Mouse (Mus musculus) forebrain, embryonic 11.5 days (tissue): ENCODE measurements around the gene Arl11. TPM values are rescaled to one million over a fixed set of nuclear protein-coding genes. Genes with fewer than 3 reads are reported as not detected.

ENCODE experiments used
- ATAC-seq: fragments of 200-750 bp; cut with Nextera tagmentation; replicated peaks from 2 replicates; pipeline ENCODE4 v1.8.0; 2017; ENCODE audit warnings: moderate TSS enrichment; ENCODE audit not compliant: low FRiP score
- DNase-seq: peaks from one replicate; pipeline ENCODE4 v3.0.0-alpha.2; 2017; ENCODE audit warnings: low spot score
- H3K27ac ChIP-seq: fragments of 300-500 bp; sonication (generic); 2 replicates; pipeline ENCODE4 v1.5.1; 2014; ENCODE audit warnings: low read depth, low read length
- H3K27me3 ChIP-seq: fragments of 300-500 bp; sonication (generic); 2 replicates; pipeline ENCODE4 v1.6.1; 2014; ENCODE audit warnings: mild to moderate bottlenecking, low read length, mixed read lengths; ENCODE audit not compliant: control insufficient read depth, insufficient read depth
- H3K36me3 ChIP-seq: fragments of 300-500 bp; sonication (generic); 2 replicates; pipeline ENCODE4 v1.6.1; 2014; ENCODE audit warnings: mild to moderate bottlenecking, low read length, moderate library complexity, mixed read lengths; ENCODE audit not compliant: control insufficient read depth, insufficient read depth
- H3K4me1 ChIP-seq: fragments of 300-500 bp; sonication (generic); replicated peaks from 2 replicates; pipeline ENCODE4 v1.6.1; 2014; ENCODE audit warnings: low read length, mixed read lengths; ENCODE audit not compliant: control insufficient read depth, insufficient read depth
- H3K4me2 ChIP-seq: fragments of 300-500 bp; sonication (generic); 2 replicates; pipeline ENCODE4 v1.6.1; 2014; ENCODE audit warnings: low read depth, mild to moderate bottlenecking, low read length, moderate library complexity, mixed read lengths; ENCODE audit not compliant: severe bottlenecking
- H3K4me3 ChIP-seq: fragments of 300-500 bp; sonication (generic); 2 replicates; pipeline ENCODE4 v1.5.1; 2014; ENCODE audit warnings: low read depth, low read length
- H3K9ac ChIP-seq: fragments of 300-500 bp; sonication (generic); 2 replicates; pipeline ENCODE4 v1.6.1; 2014; ENCODE audit warnings: low read length
- H3K9me3 ChIP-seq: fragments of 300-500 bp; sonication (generic); 2 replicates; pipeline ENCODE4 v1.6.1; 2016; ENCODE audit warnings: low read length, mixed read lengths; ENCODE audit not compliant: control insufficient read depth
- WGBS: fragments of 180-500 bp; shearing (Covaris S2); extraction: QIAGEN DNeasy Blood & Tissue Kit; methylation state at CpG from one replicate; pipeline ENCODE4 v1.1.7; 2014; 5-methylcytosine and 5-hydroxymethylcytosine counted together
- polyA plus RNA-seq: library from polyadenylated mRNA; unstranded; fragments of >200 nt; fragmentation: Nextera tagmentation; extraction: Ambion mirVana; gene quantifications from 2 replicates; pipeline ENCODE4 v1.2.1, GENCODE M21; 2014

The Arl11 gene
- 0.29 TPM in 2 replicates for polyA plus RNA-seq

DNA sequence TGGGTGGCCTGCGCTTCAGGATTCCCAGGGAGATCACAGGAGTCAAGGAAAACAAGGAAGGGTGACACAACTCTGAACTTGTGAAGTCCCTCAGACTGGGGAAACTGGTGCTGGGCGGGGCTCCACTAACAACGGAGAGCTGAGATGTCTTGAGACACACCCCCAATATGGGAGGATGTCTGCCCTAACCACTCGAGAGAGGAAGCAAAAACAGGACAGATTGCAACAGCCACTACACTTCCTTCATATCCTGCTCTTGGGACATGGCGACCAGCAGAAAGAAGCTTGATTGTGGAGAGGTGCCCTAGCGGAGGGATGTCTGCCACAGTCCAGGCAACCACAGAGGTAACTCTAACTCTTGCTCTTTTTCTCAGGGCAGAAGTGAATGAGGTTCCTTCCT, at the start of gene Arl11:
TSS of gene Arl11 (plus strand) at position 161 of the 400 bp plus-strand sequence.
- WGBS = 73% methylated on average over 6 of the region's 6 CpGs
- H3K4me1 ChIP-seq = no peaks in the 10 kb centered on the region
- no peak for ATAC-seq

DNA sequence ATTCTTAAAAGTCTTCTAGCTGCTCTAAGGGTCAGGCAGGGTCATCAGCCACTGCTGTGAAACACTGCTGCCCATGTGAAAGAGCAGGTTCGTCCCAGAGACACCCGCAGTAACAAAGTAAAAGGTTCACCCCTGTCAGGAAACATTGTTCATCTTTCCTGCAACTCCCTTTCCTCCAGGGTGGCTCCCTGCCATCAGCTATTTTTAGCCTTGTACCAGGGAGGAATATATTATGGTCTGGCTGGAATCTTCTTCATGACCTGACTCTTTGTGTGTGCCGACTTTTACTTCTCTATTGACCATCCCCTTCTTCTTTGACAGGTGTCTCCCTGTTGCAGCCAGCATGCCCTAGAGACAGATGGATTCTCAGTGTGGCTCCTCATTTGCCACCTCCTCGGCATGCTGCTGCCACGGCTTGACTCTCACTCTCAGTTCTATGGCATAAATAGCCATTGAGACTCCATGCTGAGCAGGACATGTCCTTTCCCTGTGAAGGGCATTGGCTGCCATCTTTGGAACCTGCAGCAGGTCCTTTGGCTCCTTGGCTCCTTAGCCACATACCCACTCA, 41.6 kb upstream of the Arl11 start:
- DNase-seq = no peak
- WGBS = 65% methylated on average over 5 of the region's 5 CpGs
- no peak overlapping the region for H3K9ac ChIP-seq

More for the DNA sequence above, at the start of gene Arl11:
- Histone ChIP-seq H3K9me3 (no peaks in the 10 kb centered on the region), H3K36me3 (no peaks in the 10 kb centered on the region), H3K4me2 (no peak within 1 kb of the TSS), H3K9ac (no peak within 1 kb of the TSS), H3K27me3 (no peaks in the 10 kb centered on the region), H3K27ac (no peak within 1 kb of the TSS), H3K4me3 (no peak within 1 kb of the TSS)
- DNase-seq = no peak

DNA sequence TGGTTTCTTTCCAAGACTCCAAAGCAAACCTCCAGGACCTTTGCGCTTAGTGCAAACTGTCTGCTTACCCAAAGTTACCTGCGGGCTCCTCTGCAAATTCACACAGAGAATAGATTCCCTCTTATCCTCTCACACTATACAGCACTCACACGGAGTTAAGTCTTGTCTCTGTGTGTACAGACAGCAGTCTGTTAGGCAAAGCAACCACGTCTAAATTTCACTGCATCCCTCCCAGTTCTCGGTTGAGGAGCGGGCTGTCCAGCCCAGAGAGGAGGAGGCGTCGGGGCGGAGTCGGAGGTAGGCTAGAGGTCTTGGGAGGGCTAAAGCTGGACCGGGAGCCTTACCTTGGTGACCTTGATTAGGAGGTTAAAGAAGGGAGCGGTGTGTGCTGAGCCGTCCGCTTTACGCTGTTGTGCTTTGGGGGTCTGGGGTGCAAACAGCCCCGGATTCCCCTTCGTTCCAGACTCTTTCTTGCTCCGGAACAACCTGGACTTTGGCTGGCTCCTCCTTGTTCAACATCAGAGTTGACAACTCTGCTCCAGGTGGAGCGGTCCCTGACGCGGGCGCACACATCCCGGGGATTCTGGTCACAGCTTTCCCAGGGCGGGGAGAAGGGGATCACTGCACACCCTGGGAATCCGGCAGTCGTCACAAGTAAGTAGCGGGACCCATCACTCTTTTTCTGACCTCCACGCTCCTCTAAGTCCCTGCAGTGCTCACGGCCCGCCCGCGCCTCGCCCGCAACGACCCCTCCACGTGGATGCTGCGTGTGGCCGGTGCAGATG, 34.9 kb upstream of the Arl11 start:
- Histone ChIP-seq H3K4me2 (peak overlapping the region; percentile 25), H3K9ac (no peak overlapping the region), H3K4me3 (peak overlapping the region; percentile 6), H3K4me1 (0 out of 2 replicates have a peak, but pooled peaks cover 2% of the 10 kb centered on the region), H3K27me3 (peaks cover 18% of the 10 kb centered on the region), H3K27ac (no peak overlapping the region), H3K9me3 (no peaks in the 10 kb centered on the region), H3K36me3 (no peaks in the 10 kb centered on the region)
- no peak for DNase-seq
- 12% methylated on average over 38 of the region's 38 CpGs for WGBS
- ATAC-seq = no peak

More for the DNA sequence above, 41.6 kb upstream of the Arl11 start:
- Histone ChIP-seq H3K4me1 (no peaks in the 10 kb centered on the region), H3K4me2 (no peak overlapping the region), H3K27me3 (no peaks in the 10 kb centered on the region), H3K9me3 (no peaks in the 10 kb centered on the region), H3K36me3 (no peaks in the 10 kb centered on the region), H3K27ac (no peak overlapping the region), H3K4me3 (no peak overlapping the region)
- ATAC-seq = no peak

DNA sequence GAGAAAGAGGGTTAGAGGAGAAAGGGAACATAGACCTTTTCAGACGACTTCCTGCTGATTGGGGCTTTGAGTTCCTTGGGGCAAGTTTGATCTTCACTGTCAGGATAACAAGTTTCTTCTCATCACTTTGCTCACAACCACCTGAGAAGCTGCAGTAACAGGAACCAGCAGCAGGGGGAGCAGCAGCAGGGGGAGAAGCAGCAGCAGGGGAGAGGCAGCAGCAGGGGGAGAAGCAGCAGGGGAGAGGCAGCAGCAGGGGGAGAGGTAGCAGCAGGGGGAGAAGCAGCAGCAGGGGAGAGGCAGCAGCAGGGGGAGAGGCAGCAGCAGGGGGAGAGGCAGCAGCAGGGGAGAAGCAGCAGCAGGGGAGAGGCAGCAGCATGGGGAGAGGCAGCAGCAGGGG, 32.3 kb upstream of the Arl11 start:
- DNase-seq (peak; percentile 72), ATAC-seq (no peak)
- Histone ChIP-seq H3K4me1 (0 out of 2 replicates have a peak, but pooled peaks cover 2% of the 10 kb centered on the region), H3K27me3 (peaks cover 18% of the 10 kb centered on the region), H3K27ac (no peak overlapping the region), H3K36me3 (no peaks in the 10 kb centered on the region), H3K9ac (no peak overlapping the region), H3K4me3 (no peak overlapping the region), H3K9me3 (no peaks in the 10 kb centered on the region), H3K4me2 (no peak overlapping the region)
- WGBS = 44% methylated on average over 1 of the region's 1 CpGs

DNA sequence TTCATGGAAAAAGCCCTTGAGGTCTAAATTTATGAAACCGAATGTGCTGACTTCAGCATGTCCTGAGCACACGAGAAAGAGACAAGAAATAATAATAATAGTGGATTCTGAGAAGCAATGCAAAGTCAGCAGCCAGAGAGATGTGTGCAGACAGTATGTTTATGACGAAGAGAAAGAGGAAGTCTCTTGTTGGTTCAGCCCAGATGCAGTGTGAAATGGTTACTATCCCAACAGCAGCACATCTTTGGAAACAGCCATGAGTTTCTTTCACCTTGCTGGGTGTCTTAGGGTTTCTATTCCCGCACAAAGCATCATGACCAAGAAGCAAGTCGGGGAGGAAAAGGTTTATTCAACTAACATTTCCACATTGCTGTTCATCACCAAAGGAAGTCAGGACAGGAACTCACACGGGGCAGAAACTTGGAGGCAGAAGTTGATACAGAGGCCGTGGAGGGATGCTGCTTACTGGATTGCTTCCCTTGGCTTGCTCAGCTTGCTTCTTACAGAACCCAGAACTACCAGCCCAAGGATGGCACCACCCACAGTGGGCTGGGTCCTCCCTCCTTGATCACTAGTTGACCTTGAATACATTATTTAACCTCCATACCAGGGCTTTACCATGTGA, 30.8 kb upstream of the Arl11 start:
- WGBS = 85% methylated on average over 7 of the region's 7 CpGs
- Histone ChIP-seq H3K9ac (no peak overlapping the region), H3K4me2 (no peak overlapping the region), H3K36me3 (no peaks in the 10 kb centered on the region), H3K4me1 (0 out of 2 replicates have a peak, but pooled peaks cover 2% of the 10 kb centered on the region), H3K27me3 (peaks cover 18% of the 10 kb centered on the region), H3K27ac (no peak overlapping the region), H3K4me3 (no peak overlapping the region), H3K9me3 (no peaks in the 10 kb centered on the region)
- DNase-seq (no peak), ATAC-seq (no peak)

DNA sequence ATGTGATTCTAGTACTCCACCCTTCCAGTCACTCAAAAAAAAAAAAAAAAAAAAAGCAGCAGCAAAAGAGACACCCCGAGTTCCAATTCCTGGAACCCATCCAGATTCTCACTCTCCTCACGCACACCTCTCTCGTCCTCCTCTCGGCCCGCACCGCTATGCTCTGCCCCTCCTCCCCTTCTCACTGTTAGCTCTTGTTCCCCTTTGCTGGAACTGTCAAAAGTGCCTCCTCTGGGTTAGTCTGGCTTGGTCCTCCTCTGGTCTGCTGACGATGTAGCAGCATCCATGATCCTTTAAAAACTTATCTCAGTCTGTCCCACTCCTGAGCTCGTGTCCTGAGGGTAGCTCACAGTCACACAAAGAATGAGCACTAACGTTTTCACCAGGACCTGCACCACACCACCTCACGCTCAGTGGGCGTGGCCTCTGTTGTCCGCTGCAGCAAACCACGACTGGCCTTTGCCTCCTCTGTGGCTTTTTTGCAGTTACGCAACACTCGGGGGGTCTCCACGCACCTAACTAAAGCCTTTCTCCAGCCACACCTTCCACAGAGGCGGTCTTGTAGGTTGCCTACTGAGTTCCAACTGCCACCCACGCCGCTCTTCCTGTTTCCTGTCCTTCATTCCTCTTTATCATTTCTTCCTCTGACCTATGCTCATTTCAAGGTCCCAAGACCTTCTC, 20.8 kb upstream of the Arl11 start:
- Histone ChIP-seq H3K27ac (no peak overlapping the region), H3K9me3 (no peaks in the 10 kb centered on the region), H3K9ac (no peak overlapping the region), H3K27me3 (no peaks in the 10 kb centered on the region), H3K4me2 (no peak overlapping the region), H3K4me3 (no peak overlapping the region), H3K4me1 (no peaks in the 10 kb centered on the region), H3K36me3 (no peaks in the 10 kb centered on the region)
- DNase-seq (no peak), ATAC-seq (no peak)
- 76% methylated on average over 19 of the region's 19 CpGs for WGBS

DNA sequence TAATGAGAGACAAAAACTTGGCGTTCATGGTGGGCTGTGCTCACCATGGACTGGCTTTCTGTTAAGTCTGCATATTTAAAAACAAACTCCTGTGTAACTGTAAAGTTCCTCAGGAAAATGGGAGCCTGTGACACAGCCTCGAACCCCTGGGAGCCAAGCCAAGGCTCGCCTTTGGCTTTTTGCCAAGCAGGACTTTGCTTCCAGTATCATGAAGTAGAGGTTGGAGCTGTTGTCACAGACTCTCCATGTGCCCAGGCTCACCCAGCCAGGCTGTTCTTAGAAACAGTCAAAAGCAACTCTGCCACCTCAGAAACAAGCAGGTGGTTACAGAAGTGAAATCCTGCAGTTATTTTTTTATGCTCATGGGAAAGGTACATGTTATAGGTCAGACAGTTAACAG, 18.9 kb upstream of the Arl11 start:
- ATAC-seq (no peak), DNase-seq (no peak)

DNA sequence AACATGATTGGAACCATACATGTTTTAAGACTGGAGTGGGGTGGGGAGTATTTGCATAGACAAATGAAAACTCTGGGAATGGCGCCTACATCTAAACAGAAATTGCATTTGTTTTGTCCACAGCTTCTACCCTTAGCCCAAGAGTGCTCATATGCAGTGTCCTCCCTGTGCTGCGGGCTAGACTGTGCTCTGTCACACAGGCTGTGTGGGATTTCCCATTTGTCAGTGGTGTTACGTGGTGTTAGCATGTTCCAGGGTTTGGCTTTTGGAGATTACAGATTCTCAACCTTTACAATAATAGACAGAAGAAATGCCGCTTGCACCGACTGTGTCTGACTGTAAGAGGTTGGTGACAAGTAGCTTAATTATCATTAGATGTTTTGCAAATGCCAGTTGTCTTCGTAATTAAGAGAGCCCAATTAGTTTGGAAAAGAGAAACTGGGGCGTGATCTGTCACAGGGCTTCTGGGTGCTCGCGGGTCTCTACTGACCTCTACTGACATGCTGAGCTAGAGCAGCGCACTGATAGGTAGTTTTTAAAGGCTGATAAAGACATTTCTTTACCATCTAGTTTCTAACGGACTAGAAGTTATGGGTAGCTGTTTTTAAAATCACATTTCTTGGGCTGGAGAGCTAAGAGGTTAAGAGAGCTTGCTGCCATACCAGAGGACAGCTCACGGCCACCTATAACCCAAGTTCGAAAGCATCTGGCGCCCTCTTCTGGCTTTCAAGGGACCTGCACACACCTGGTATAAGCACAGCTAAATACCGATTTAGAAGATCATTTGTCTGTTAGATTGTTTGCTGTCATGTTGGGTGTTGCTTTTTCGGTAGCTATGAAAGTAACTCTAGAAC, 15.4 kb upstream of the Arl11 start:
- DNase-seq (peak; percentile 63), ATAC-seq (no peak)
- H3K4me3 ChIP-seq = no peak overlapping the region
- no peak overlapping the region for H3K4me2 ChIP-seq
- no peaks in the 10 kb centered on the region for H3K9me3 ChIP-seq
- no peaks in the 10 kb centered on the region for H3K4me1 ChIP-seq
- H3K27me3 ChIP-seq = no peaks in the 10 kb centered on the region
- H3K27ac ChIP-seq = no peak overlapping the region
- no peaks in the 10 kb centered on the region for H3K36me3 ChIP-seq
- H3K9ac ChIP-seq = no peak overlapping the region
- WGBS = 49% methylated on average over 16 of the region's 16 CpGs

More for the DNA sequence above, 18.9 kb upstream of the Arl11 start:
- Histone ChIP-seq H3K27ac (no peak overlapping the region), H3K9me3 (no peaks in the 10 kb centered on the region), H3K4me2 (no peak overlapping the region), H3K4me1 (no peaks in the 10 kb centered on the region), H3K4me3 (no peak overlapping the region), H3K27me3 (no peaks in the 10 kb centered on the region), H3K9ac (no peak overlapping the region), H3K36me3 (no peaks in the 10 kb centered on the region)
- WGBS = 92% methylated on average over 3 of the region's 3 CpGs
